Mouse (Mus musculus) CH12.LX (cell line): ENCODE data around the gene Stub1. TPM values are rescaled to one million over a fixed set of nuclear protein-coding genes. Genes with fewer than 3 reads are reported as not detected.

Experiments
- DNase-seq: peaks from one replicate; pipeline ENCODE4 v3.0.0-alpha.2; 2013; ENCODE audit errors: extremely low read depth
- H3K27ac ChIP-seq: 2 replicates; pipeline ENCODE4 v1.5.1; 2012; ENCODE audit warnings: low read depth, mild to moderate bottlenecking, control low read depth, moderate library complexity; ENCODE audit not compliant: insufficient read depth
- H3K27me3 ChIP-seq: replicated peaks from 2 replicates; pipeline ENCODE3; 2012; ENCODE audit warnings: inconsistent platforms
- H3K36me3 ChIP-seq, 2 experiments: replicated peaks in 1 of 2; 2 replicates each; pipeline versions ENCODE3 to v1.6.1; 2012; ENCODE audit warnings: inconsistent platforms in 1 of 2, low read length in 1 of 2, mild to moderate bottlenecking in 1 of 2, mixed read lengths in 1 of 2, moderate library complexity in 1 of 2; ENCODE audit not compliant: control insufficient read depth in 1 of 2, insufficient read depth in 1 of 2
- H3K4me1 ChIP-seq, 2 experiments: 2 replicates each; pipeline ENCODE4 v1.6.1; 2012; ENCODE audit warnings: inconsistent platforms in 1 of 2, moderate library complexity in 1 of 2; ENCODE audit not compliant: insufficient read depth in 2 of 2, control insufficient read depth in 1 of 2
- H3K4me2 ChIP-seq: 2 replicates; pipeline ENCODE4 v1.6.1; 2012; ENCODE audit warnings: low read depth, mild to moderate bottlenecking, control low read depth; ENCODE audit not compliant: poor library complexity, insufficient read depth, severe bottlenecking
- H3K4me3 ChIP-seq, 3 experiments: fragments of 150-350 bp in 1 of 3; sonication (generic) in 1 of 3; replicated peaks in 1 of 3; 2 replicates each; pipeline versions ENCODE3 to v1.5.1; 2011 to 2012; ENCODE audit warnings: low read depth in 2 of 3, low read length in 2 of 3, mild to moderate bottlenecking in 2 of 3, moderate library complexity in 2 of 3, control low read depth in 1 of 3, improper control_type of control experiment in 1 of 3, inconsistent platforms in 1 of 3, mixed read lengths in 1 of 3; ENCODE audit not compliant: poor library complexity in 1 of 3
- H3K79me2 ChIP-seq: replicated peaks from 2 replicates; pipeline ENCODE4 v1.6.1; 2012; ENCODE audit warnings: mild to moderate bottlenecking, moderate library complexity; ENCODE audit not compliant: control insufficient read depth, poor library complexity, insufficient read depth, severe bottlenecking; ENCODE audit errors: extremely low read depth
- H3K9ac ChIP-seq: 2 replicates; pipeline ENCODE4 v1.6.1; 2012; ENCODE audit warnings: low read depth, mild to moderate bottlenecking, control low read depth, moderate library complexity; ENCODE audit not compliant: insufficient read depth
- H3K9me3 ChIP-seq: replicated peaks from 2 replicates; pipeline ENCODE3; 2012; ENCODE audit warnings: low read length, inconsistent platforms, mixed read lengths
- BHLHE40 ChIP-seq: IDR thresholded peaks from 2 replicates; pipeline ENCODE4 v1.6.1; 2011; ENCODE audit warnings: mild to moderate bottlenecking, low read depth, low read length, improper control_type of control experiment
- CHD1 ChIP-seq: IDR thresholded peaks from 2 replicates; pipeline ENCODE4 v1.6.1; 2012; ENCODE audit warnings: low read depth, low read length, improper control_type of control experiment, inconsistent platforms
- CHD2 ChIP-seq: IDR thresholded peaks from 2 replicates; pipeline ENCODE4 v1.6.1; 2011; ENCODE audit warnings: low read length, improper control_type of control experiment
- CTCF ChIP-seq, 2 experiments: IDR thresholded peaks in 1 of 2; conservative IDR thresholded peaks in 1 of 2; 2 replicates each; pipeline ENCODE4 v1.5.1; 2011 to 2012; ENCODE audit warnings: low read depth in 2 of 2, low read length in 2 of 2, improper control_type of control experiment in 1 of 2, inconsistent platforms in 1 of 2, mild to moderate bottlenecking in 1 of 2, moderate library complexity in 1 of 2
- ELF1 ChIP-seq: IDR thresholded peaks from 2 replicates; pipeline ENCODE4 v1.6.1; 2014; ENCODE audit warnings: low read depth, mild to moderate bottlenecking, inconsistent platforms, low read length, improper control_type of control experiment
- GABPA ChIP-seq: IDR thresholded peaks from 2 replicates; pipeline ENCODE4 v1.6.1; 2012; ENCODE audit warnings: low read depth, low read length, improper control_type of control experiment, inconsistent platforms; ENCODE audit not compliant: insufficient replicate concordance
- HCFC1 ChIP-seq: IDR thresholded peaks from 2 replicates; pipeline ENCODE4 v1.6.1; 2012; ENCODE audit warnings: low read depth, mild to moderate bottlenecking, inconsistent platforms, low read length, improper control_type of control experiment
- KAT2A ChIP-seq: IDR thresholded peaks from 2 replicates; pipeline ENCODE4 v1.6.1; 2012; ENCODE audit warnings: low read length, improper control_type of control experiment, inconsistent platforms; ENCODE audit not compliant: insufficient replicate concordance
- MAFK ChIP-seq: IDR thresholded peaks from 2 replicates; pipeline ENCODE4 v1.6.1; 2011; ENCODE audit warnings: low read length, improper control_type of control experiment; ENCODE audit not compliant: insufficient replicate concordance
- MEF2A ChIP-seq: IDR thresholded peaks from 2 replicates; pipeline ENCODE4 v1.6.1; 2014; ENCODE audit warnings: low read depth, mild to moderate bottlenecking, inconsistent platforms, low read length, improper control_type of control experiment, borderline replicate concordance
- NELFE ChIP-seq: IDR thresholded peaks from 2 replicates; pipeline ENCODE4 v1.6.1; 2011; ENCODE audit warnings: low read depth, low read length, improper control_type of control experiment
- NRF1 ChIP-seq: IDR thresholded peaks from 2 replicates; pipeline ENCODE4 v1.6.1; 2014; ENCODE audit warnings: low read depth, mild to moderate bottlenecking, inconsistent platforms, low read length, improper control_type of control experiment, moderate library complexity
- PAX5 ChIP-seq: IDR thresholded peaks from 2 replicates; pipeline ENCODE4 v1.6.1; 2012; ENCODE audit warnings: low read length, inconsistent platforms, mixed read lengths
- POLR2A ChIP-seq: IDR thresholded peaks from 2 replicates; pipeline ENCODE4 v1.6.1; 2011; ENCODE audit warnings: low read depth, mild to moderate bottlenecking, improper control_type of control experiment, low read length
- POLR2AphosphoS2 ChIP-seq: IDR thresholded peaks from 2 replicates; pipeline ENCODE4 v1.6.1; 2011; ENCODE audit warnings: low read depth, low read length, improper control_type of control experiment
- RAD21 ChIP-seq: IDR thresholded peaks from 2 replicates; pipeline ENCODE4 v1.6.1; 2011; ENCODE audit warnings: low read depth, mild to moderate bottlenecking, low read length, improper control_type of control experiment, moderate library complexity
- RCOR1 ChIP-seq: conservative IDR thresholded peaks from 2 replicates; pipeline ENCODE4 v1.6.1; 2012; ENCODE audit warnings: low read depth, mild to moderate bottlenecking, inconsistent platforms, low read length, improper control_type of control experiment
- SIN3A ChIP-seq: IDR thresholded peaks from 2 replicates; pipeline ENCODE4 v1.6.1; 2012; ENCODE audit warnings: low read length, improper control_type of control experiment, inconsistent platforms
- TBP ChIP-seq: conservative IDR thresholded peaks from 2 replicates; pipeline ENCODE4 v1.6.1; 2011; ENCODE audit warnings: low read depth, low read length, improper control_type of control experiment
- UBTF ChIP-seq: IDR thresholded peaks from 2 replicates; pipeline ENCODE4 v1.6.1; 2012; ENCODE audit warnings: low read depth, mild to moderate bottlenecking, inconsistent platforms, low read length, improper control_type of control experiment, moderate library complexity
- ZNF384 ChIP-seq: IDR thresholded peaks from 2 replicates; pipeline ENCODE4 v1.6.1; 2012; ENCODE audit warnings: low read depth, low read length, improper control_type of control experiment, inconsistent platforms
- dilution Hi-C: fragments of 300-500 bp; cut with MboI; formaldehyde crosslinking; loops from 2 replicates; pipeline ENCODE4 v1.14.3; 2020; ENCODE audit warnings: low sequenced_read_pairs; ENCODE audit not compliant: extremely low pct_unique_long_range_greater_than_20kb, extremely low pct_ligation_motif_present
- in situ Hi-C: fragments of 300-500 bp; cut with MboI; formaldehyde crosslinking; loops from 3 replicates; pipeline ENCODE4 v1.14.3; 2019; ENCODE audit warnings: low sequenced_read_pairs, low pct_ligation_motif_present, low pct_unique_long_range_greater_than_20kb, mixed read lengths
- polyA plus RNA-seq: library from polyadenylated mRNA; unstranded; fragments of >175 nt; gene quantifications from 2 replicates; pipeline ENCODE4 v1.2.1, GENCODE M21; 2012; ENCODE audit warnings: low read depth; ENCODE audit not compliant: insufficient read length
- total RNA-seq, 2 experiments: library from RNA; depleted of rRNA; stranded (reverse); fragments of 300-350 nt in 1 of 2; fragments of >200 nt in 1 of 2; gene quantifications; 2 replicates each; pipeline ENCODE4 v1.2.3; 2012 to 2014

Stub1 gene
- total and polyA plus RNA-seq, 3 experiments: 62.9 to 98.3 (median 84.8) TPM

- peaks cover 14% of the 10 kb centered on the region for H3K79me2 ChIP-seq
- H3K36me3 ChIP-seq: peaks cover 49 to 70% of the 10 kb centered on the region in 2 experiments
- peaks cover 26 to 56% of the 10 kb centered on the region in 2 experiments for H3K4me1 ChIP-seq
- H3K4me2 ChIP-seq: no peak overlapping the region
- H3K27me3 ChIP-seq: no peaks in the 10 kb centered on the region
- H3K4me3 ChIP-seq: no peak overlapping the region
- no peak for DNase-seq
- no peak overlapping the region for H3K9ac ChIP-seq
- H3K27ac ChIP-seq: no peak overlapping the region
- in situ Hi-C loops: no loop called here
- dilution Hi-C loops: no loop called here
- TF ChIP-seq RAD21 (no peak), KAT2A (no peak), CHD1 (no peak), POLR2A (no peak), SIN3A (no peak), CHD2 (no peak), BHLHE40 (no peak), HCFC1 (no peak)
- H3K9me3 ChIP-seq: no peaks in the 10 kb centered on the region
These were observed 5.0 kb downstream of the Stub1 start for GRCm38 (mm10) chr17:25828223-25828594.

GRCm38 (mm10) chr17:25827546-25828222, 5.5 kb downstream of the Stub1 start:
- H3K27ac ChIP-seq: no peak overlapping the region
- peaks cover 26 to 59% of the 10 kb centered on the region in 2 experiments for H3K4me1 ChIP-seq
- no peak overlapping the region for H3K4me3 ChIP-seq
- H3K27me3 ChIP-seq: peaks cover 1% of the 10 kb centered on the region
- no peak overlapping the region for H3K4me2 ChIP-seq
- no peak overlapping the region for H3K9ac ChIP-seq
- H3K36me3 ChIP-seq: peaks cover 49 to 70% of the 10 kb centered on the region in 2 experiments
- H3K79me2 ChIP-seq: peaks cover 14% of the 10 kb centered on the region
- no peaks in the 10 kb centered on the region for H3K9me3 ChIP-seq
- TF ChIP-seq PAX5 (no peak), RCOR1 (no peak), GABPA (no peak), MEF2A (no peak), POLR2AphosphoS2 (no peak), CTCF (conservative IDR thresholded peaks at IDR 0.05 in 1 of 2, IDR thresholded peaks at IDR 0.05 in 1 of 2; ENCODE audit: low read depth in 2 of 2, low read length in 2 of 2) (no peak), BHLHE40 (no peak), NRF1 (no peak), RAD21 (no peak), MAFK (no peak), UBTF (no peak), SIN3A (no peak), CHD2 (no peak), NELFE (no peak), TBP (no peak), ZNF384 (no peak), CHD1 (no peak), ELF1 (no peak)
- TF ChIP-seq, all 38 proteins: peak for 0
- in situ Hi-C loops: no loop called here
- dilution Hi-C loops: no loop called here
- DNase-seq: no peak
